Mouse (Mus musculus) adrenal gland, postnatal 36 days (tissue): ENCODE results near the gene Hephl1. TPM values are rescaled to one million over a fixed set of nuclear protein-coding genes. Genes with fewer than 3 reads are reported as not detected.

Source experiments
- DNase-seq, 2 experiments: peaks; one replicate each; pipeline ENCODE4 v3.0.0; 2021; ENCODE audit warnings: mixed read lengths in 1 of 2
- total RNA-seq, 2 experiments: library from RNA; stranded (reverse); gene quantifications; 2 replicates each; pipeline ENCODE4 v1.2.3; 2021

Hephl1 gene
- total RNA-seq, 2 experiments from 2014 or later = 0.89 to 3.0 TPM

GRCm38 (mm10) chr9:15060026-15060425 is 51.9 kb downstream of the Hephl1 start:
- DNase-seq = no peak

- no peak for DNase-seq
Measured at GRCm38 (mm10) chr9:15045740-15046139, 66.2 kb downstream of the Hephl1 start.

GRCm38 (mm10) chr9:15045084-15045669 is 66.7 kb downstream of the Hephl1 start, which contains the start of gene Panx1:
Panx1 (minus strand) TSS chr9:15045478.
- peak; percentile 69 to 78 for DNase-seq

- DNase-seq = peak in 1 of 2 experiments; percentile 11
Measured at GRCm38 (mm10) chr9:15044391-15045083, 67.4 kb downstream of the Hephl1 start.

GRCm38 (mm10) chr9:15041556-15041955 is 70.4 kb downstream of the Hephl1 start:
- DNase-seq = no peak

GRCm38 (mm10) chr9:15039848-15040247 is 72.1 kb downstream of the Hephl1 start:
- DNase-seq = no peak

GRCm38 (mm10) chr9:15037704-15038103 is 74.2 kb downstream of the Hephl1 start:
- DNase-seq = no peak

- DNase-seq = no peak
Measured at GRCm38 (mm10) chr9:15037237-15037636, 74.7 kb downstream of the Hephl1 start.

- no peak for DNase-seq
Measured at GRCm38 (mm10) chr9:15036807-15037206, 75.1 kb downstream of the Hephl1 start.

- no peak for DNase-seq
Measured at GRCm38 (mm10) chr9:15036405-15036804, 75.5 kb downstream of the Hephl1 start.

- no peak for DNase-seq
Measured at GRCm38 (mm10) chr9:15035979-15036378, 75.9 kb downstream of the Hephl1 start.

GRCm38 (mm10) chr9:15034546-15035273 is 77.2 kb downstream of the Hephl1 start:
- peak; percentile 42 to 53 for DNase-seq

- peak; percentile 52 to 61 for DNase-seq
Measured at GRCm38 (mm10) chr9:15033568-15034160, 78.2 kb downstream of the Hephl1 start.

- DNase-seq = no peak
Measured at GRCm38 (mm10) chr9:15032797-15033196, 79.1 kb downstream of the Hephl1 start.

- DNase-seq = peak; percentile 51 to 63
Measured at GRCm38 (mm10) chr9:15030771-15031170, 81.1 kb downstream of the Hephl1 start.

GRCm38 (mm10) chr9:15029025-15029727 is 82.7 kb downstream of the Hephl1 start:
- peak; percentile 73 to 83 for DNase-seq

- peak in 1 of 2 experiments; percentile 42 for DNase-seq
Measured at GRCm38 (mm10) chr9:15027725-15028124, 84.2 kb downstream of the Hephl1 start.

GRCm38 (mm10) chr9:15023049-15023448 is 88.9 kb downstream of the Hephl1 start:
- no peak for DNase-seq

GRCm38 (mm10) chr9:15021156-15021555 is 90.8 kb downstream of the Hephl1 start:
- no peak for DNase-seq

GRCm38 (mm10) chr9:15020561-15021080 is 91.3 kb downstream of the Hephl1 start:
- no peak for DNase-seq

GRCm38 (mm10) chr9:15018756-15019131 is 93.2 kb downstream of the Hephl1 start:
- DNase-seq = no peak
